Mouse (Mus musculus) spleen, adult 2 months (tissue): ENCODE data around the gene Atp6v1g1.

Experiments used
- CTCF ChIP-seq: fragments of 200-500 bp; IDR thresholded peaks from 2 replicates; pipeline ENCODE4 v1.5.1; 2011; ENCODE audit warnings: mild to moderate bottlenecking, inconsistent platforms; ENCODE audit not compliant: insufficient read depth, insufficient read length, insufficient replicate concordance; ENCODE audit errors: extremely low read depth
- POLR2A ChIP-seq: fragments of 200-500 bp; IDR thresholded peaks from 2 replicates; pipeline ENCODE4 v1.6.1; 2011; ENCODE audit warnings: low read depth, low read length, inconsistent platforms

DNA sequence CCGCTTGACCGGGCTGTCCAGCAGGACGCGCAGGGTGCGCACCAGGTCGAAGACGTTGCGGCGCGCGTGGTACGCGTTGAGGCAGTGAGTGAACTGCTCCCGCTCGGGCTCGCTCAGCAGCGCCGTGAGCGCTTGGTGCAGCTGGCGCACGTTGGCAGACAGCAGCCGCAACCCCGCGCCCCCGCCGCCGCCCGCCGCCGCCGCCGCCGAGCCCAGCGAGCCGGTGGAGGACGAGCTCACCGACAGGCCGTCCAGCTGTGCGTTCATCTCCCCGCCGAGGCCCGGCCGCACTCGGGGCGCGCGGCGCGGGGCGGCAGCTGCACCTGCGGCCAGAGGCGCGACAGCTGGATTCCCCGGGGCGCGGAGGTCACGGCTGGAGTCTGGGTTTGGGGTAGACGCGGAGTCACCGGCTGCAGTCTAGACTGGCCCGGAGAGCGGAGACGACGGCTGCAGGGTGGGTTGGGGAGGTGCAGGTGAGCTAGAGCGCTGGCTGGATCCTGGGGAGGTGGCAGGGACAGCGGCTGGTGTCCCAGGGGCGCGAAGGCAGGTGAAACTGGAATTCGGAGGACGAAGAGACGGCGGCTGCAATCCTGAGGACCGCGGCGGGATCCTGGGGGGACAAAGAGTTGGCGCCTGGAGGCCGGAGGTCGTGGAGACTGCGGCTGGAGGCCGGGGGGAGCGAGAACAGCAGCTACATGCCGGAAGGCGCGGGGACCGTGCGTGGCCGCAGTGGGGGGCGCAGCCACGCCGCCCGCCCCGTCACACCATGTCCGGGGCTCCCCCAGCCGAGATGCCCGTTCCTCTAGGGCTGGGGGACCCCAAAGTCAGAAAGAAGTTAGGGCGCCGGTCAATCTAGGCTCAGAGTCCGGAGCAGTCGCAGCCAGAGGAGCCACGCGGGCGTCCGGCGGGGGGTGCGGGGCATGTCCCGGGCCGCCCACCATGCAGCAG, 49.3 kb upstream of the Atp6v1g1 start:
- TF ChIP-seq POLR2A (no peak), CTCF (no peak)
